Mouse (Mus musculus) yolk sac, embryonic 10.5 days (tissue): ENCODE measurements at regions not wholly inside any gene's neighbourhood (a gene's known extent, or its start where the extent isn't known, plus 50 kb on each side); places are given as distances from the start of the nearest gene placed in this dataset.
A peak's percentile ranks its signal among the peaks of the same experiment; 100 is the strongest.

Experiments used
- DNase-seq: peaks from one replicate; pipeline ENCODE4 v3.0.0-alpha.2; 2017; ENCODE audit warnings: low spot score

DNA sequence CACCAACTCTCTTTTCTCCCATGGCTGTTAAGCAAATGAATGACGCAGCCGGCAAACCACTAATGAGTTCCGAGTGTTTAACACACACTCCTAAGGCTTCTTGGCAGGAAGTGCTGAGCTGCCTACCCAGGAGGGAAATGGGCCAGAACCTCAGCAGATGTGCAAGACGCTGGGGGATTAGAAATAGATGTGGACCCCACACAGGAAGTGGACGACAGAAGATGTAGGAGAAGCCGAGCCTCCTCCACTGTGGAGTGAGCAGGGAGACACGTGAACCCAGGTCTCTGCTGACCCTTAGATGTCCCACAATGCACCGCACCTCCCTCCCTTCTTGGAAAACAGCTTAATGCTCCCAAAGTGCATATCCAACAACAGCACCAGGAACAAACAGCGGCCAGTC is 94.8 kb upstream of the Hs6st1 start:
- DNase-seq = peak; percentile 28

GRCm38 (mm10) chr1:35975611-35976208 is 92.5 kb upstream of the Hs6st1 start:
- no peak for DNase-seq

GRCm38 (mm10) chr1:35976528-35976927 is 91.7 kb upstream of the Hs6st1 start:
- no peak for DNase-seq

GRCm38 (mm10) chr1:35978116-35978515 is 90.1 kb upstream of the Hs6st1 start:
- DNase-seq = no peak

DNA sequence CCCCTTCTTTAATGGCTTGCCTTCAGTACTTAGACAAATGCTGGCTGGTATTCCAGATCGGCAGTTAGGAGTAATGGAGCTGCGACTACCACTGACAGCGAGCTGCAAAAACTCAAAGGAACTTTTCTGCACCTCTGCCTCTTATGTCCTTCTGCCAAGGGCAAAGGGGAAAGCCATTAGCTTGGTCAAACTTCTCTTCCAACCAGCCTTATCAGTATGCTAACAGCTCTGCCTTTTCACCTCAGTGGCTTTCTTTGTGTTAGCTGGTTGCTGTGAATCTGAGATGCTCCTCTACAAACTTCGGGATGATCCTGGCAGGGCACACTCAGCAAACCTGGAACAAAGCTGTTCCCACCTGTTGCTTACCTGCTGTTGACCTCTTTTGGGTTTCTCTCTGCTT is 89.4 kb upstream of the Hs6st1 start:
- DNase-seq = no peak

GRCm38 (mm10) chr1:35981226-35981625 is 87.0 kb upstream of the Hs6st1 start:
- no peak for DNase-seq

GRCm38 (mm10) chr1:35983361-35983760 is 84.8 kb upstream of the Hs6st1 start:
- no peak for DNase-seq

DNA sequence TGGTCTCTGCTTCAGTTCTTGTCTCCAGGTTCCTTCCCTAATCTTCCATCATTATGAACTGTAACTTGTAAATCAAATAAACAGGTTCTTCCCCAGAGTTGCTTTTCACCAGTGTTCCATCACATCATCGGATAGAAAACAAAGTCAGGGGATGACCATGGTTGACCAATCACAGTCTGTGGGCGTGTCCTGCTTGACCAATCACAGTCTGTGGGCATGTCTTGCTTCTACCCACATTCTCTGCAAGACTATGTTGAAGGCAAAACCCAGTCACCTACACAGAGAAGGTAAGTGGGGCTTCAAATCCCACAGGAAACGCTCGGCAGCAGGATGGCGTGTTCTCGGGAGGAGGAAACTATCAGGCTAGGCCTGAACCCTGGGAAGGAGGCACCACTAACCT is 82.9 kb upstream of the Hs6st1 start:
- no peak for DNase-seq

- DNase-seq = no peak
Measured at GRCm38 (mm10) chr1:35986666-35987065, 81.5 kb upstream of the Hs6st1 start.

GRCm38 (mm10) chr1:35992227-35992909 is 75.8 kb upstream of the Hs6st1 start:
- DNase-seq = no peak

DNA sequence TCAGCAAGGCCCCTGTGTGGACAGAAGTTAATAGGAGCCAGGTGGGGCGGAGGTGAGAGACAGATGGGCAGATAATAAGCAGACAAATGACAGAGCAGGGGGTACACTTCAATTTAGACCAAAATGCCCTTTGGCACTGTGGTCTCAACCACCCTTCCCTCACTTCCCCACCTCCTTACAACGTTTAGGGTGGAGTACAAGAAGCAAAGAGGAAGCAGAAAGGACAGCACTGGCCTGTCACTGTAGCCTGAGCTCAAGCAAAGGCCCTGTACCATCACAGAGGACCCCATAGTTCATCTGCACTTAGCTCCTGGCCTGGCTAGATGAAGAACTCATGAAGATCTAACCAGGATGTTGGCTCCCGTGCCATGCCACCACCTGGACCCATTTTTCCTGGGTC is 75.3 kb upstream of the Hs6st1 start:
- DNase-seq = no peak

- DNase-seq = no peak
Measured at GRCm38 (mm10) chr1:35995691-35996090, 72.5 kb upstream of the Hs6st1 start.

DNA sequence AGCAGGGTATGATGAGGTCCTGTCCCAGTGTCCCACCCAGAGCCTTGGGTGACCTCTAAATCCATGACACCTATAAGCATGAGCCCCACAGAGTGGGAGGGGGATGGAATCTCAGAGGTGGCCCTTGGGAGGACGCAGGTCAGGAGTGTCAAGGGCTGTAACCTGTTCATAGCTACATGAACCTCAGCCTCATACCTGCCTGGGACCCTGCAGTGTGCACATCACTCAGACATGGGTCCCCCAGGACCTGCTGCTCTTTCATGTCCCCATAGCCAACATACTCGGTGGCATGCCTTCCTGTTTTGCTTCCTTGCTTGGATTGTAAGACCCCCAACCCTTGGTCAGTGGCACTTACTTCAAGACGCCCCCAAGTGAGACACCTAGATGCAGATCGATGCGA is 66.9 kb upstream of the Hs6st1 start:
- DNase-seq = no peak

DNA sequence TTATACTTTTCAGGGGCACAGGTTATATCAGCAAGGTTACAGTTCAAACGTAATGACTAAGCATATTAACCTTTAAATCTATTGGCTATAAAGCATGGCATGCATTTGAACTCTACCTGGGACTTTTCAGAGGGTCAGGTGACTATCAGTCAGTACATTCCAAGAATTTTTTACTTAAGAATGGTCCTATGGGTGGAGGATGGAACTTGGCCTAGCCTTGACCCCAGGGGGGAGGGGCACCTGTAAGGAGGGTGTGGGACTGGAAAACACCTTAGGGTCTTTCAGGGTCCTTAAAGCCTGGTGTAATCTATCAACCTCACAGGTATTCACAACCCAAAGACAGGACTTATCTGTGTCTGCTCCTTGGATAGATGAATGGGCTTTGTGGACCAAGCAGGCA is 66.4 kb upstream of the Hs6st1 start:
- no peak for DNase-seq

- no peak for DNase-seq
Measured at GRCm38 (mm10) chr1:36003592-36003991, 64.6 kb upstream of the Hs6st1 start.

GRCm38 (mm10) chr1:36008598-36008997 is 59.6 kb upstream of the Hs6st1 start:
- DNase-seq = no peak

GRCm38 (mm10) chr1:36009010-36009619 is 59.1 kb upstream of the Hs6st1 start:
- DNase-seq = no peak

- no peak for DNase-seq
Measured at GRCm38 (mm10) chr1:36010151-36010550, 58.0 kb upstream of the Hs6st1 start.

DNA sequence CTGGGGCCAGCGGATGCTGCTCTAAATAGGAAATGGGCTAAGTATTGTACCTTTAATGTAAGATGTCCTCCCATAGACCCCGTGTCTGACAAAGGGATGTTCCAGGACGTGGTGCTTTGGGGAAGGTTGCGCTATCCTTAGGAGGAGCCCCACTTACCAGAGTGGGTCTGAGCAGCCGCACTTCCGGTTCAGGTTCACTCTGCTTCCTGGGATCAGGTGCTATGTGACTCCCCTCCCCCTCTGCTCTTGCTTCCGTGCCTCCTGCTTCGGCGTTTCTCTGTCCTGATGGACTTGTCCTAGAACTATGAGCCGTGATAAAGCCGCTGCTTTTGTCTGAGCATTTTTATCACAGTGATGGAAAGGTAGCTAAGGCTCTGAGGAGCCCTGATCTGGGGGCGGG is 57.4 kb upstream of the Hs6st1 start:
- no peak for DNase-seq

GRCm38 (mm10) chr1:36012081-36012765 is 56.0 kb upstream of the Hs6st1 start:
- DNase-seq = no peak

GRCm38 (mm10) chr1:36013823-36014341 is 54.3 kb upstream of the Hs6st1 start:
- peak; percentile 69 for DNase-seq

GRCm38 (mm10) chr1:36014372-36014771 is 53.8 kb upstream of the Hs6st1 start:
- no peak for DNase-seq

- no peak for DNase-seq
Measured at GRCm38 (mm10) chr1:36015210-36015609, 53.0 kb upstream of the Hs6st1 start.
